Mouse (Mus musculus): ENCODE measurements at regions not wholly inside any gene's neighbourhood (a gene's known extent, or its start where the extent isn't known, plus 50 kb on each side); places are given as distances from the start of the nearest gene placed in this dataset.

- DNase-seq (ENCODE audit: low spot score in 2 of 2) = no peak
Observed at GRCm38 (mm10) chr16:7647275-7647926, 777.5 kb downstream of the Tmem114 start.

GRCm38 (mm10) chr16:7644363-7644762, 780.6 kb downstream of the Tmem114 start:
- no peak for DNase-seq (ENCODE audit: low spot score in 2 of 2)

GRCm38 (mm10) chr16:7638955-7639755, 785.8 kb downstream of the Tmem114 start:
- DNase-seq (ENCODE audit: low spot score in 2 of 2) = no peak

- no peak for DNase-seq (ENCODE audit: low spot score in 2 of 2)
Observed at GRCm38 (mm10) chr16:7637993-7638392, 786.9 kb downstream of the Tmem114 start.

- no peak for DNase-seq (ENCODE audit: low spot score in 2 of 2)
Observed at GRCm38 (mm10) chr16:7637121-7637700, 787.7 kb downstream of the Tmem114 start.

- DNase-seq (ENCODE audit: low spot score in 2 of 2) = no peak
Observed at GRCm38 (mm10) chr16:7636326-7636725, 788.6 kb downstream of the Tmem114 start.

GRCm38 (mm10) chr16:7632474-7632873, 792.5 kb downstream of the Tmem114 start:
- DNase-seq (ENCODE audit: low spot score in 2 of 2) = no peak

- DNase-seq (ENCODE audit: low spot score in 2 of 2) = no peak
Observed at GRCm38 (mm10) chr16:7628351-7628750, 796.6 kb downstream of the Tmem114 start.

- DNase-seq (ENCODE audit: low spot score in 2 of 2) = no peak
Observed at GRCm38 (mm10) chr16:7606602-7607001, 818.3 kb downstream of the Tmem114 start.

- no peak for DNase-seq (ENCODE audit: low spot score in 2 of 2)
Observed at GRCm38 (mm10) chr16:7602428-7602827, 822.5 kb downstream of the Tmem114 start.

- no peak for DNase-seq (ENCODE audit: low spot score in 2 of 2)
Observed at GRCm38 (mm10) chr16:7574879-7575278, 850.1 kb downstream of the Tmem114 start.

GRCm38 (mm10) chr16:7560841-7561240, 864.1 kb downstream of the Tmem114 start:
- no peak for DNase-seq (ENCODE audit: low spot score in 2 of 2)

GRCm38 (mm10) chr16:7559177-7559576, 865.8 kb downstream of the Tmem114 start:
- DNase-seq (ENCODE audit: low spot score in 2 of 2) = no peak

- no peak for DNase-seq (ENCODE audit: low spot score in 2 of 2)
Observed at GRCm38 (mm10) chr16:7558637-7559036, 866.3 kb downstream of the Tmem114 start.

GRCm38 (mm10) chr16:7555911-7556310, 869.0 kb downstream of the Tmem114 start:
- no peak for DNase-seq (ENCODE audit: low spot score in 2 of 2)

GRCm38 (mm10) chr16:7549568-7549967, 875.4 kb downstream of the Tmem114 start:
- DNase-seq (ENCODE audit: low spot score in 2 of 2) = no peak

GRCm38 (mm10) chr16:7544067-7544466, 880.9 kb downstream of the Tmem114 start:
- DNase-seq (ENCODE audit: low spot score in 2 of 2) = no peak

- no peak for DNase-seq (ENCODE audit: low spot score in 2 of 2)
Observed at GRCm38 (mm10) chr16:7529811-7530210, 895.1 kb downstream of the Tmem114 start.

GRCm38 (mm10) chr16:7528963-7529362, 896.0 kb downstream of the Tmem114 start:
- DNase-seq (ENCODE audit: low spot score in 2 of 2) = no peak

GRCm38 (mm10) chr16:7527923-7528776, 896.8 kb downstream of the Tmem114 start:
- DNase-seq (ENCODE audit: low spot score in 2 of 2) = no peak

- no peak for DNase-seq (ENCODE audit: low spot score in 2 of 2)
Observed at GRCm38 (mm10) chr16:7518711-7519110, 906.2 kb downstream of the Tmem114 start.
